Mouse (Mus musculus) spleen, postnatal 10 days (tissue): ENCODE data around the gene Mau2.
"Not testable (repeated sequence)": the region's sequence is repeated elsewhere in the genome, so short reads cannot be mapped to it uniquely, and the experiment has no call there.

ENCODE experiments used
- DNase-seq, 2 experiments: peaks; one replicate each; pipeline ENCODE4 v3.0.0; 2021 to 2022; ENCODE audit warnings: low spot score in 2 of 2

Gene Mau2

GRCm38 (mm10) chr8:70026151-70026550, 16.4 kb downstream of the Mau2 start:
- DNase-seq: no peak

- DNase-seq: no peak
Measured at GRCm38 (mm10) chr8:70023596-70023995, 18.9 kb downstream of the Mau2 start.

- DNase-seq: no peak
Measured at GRCm38 (mm10) chr8:70015017-70015416, 27.5 kb downstream of the Mau2 start.

GRCm38 (mm10) chr8:70012763-70013162, 29.8 kb downstream of the Mau2 start:
- DNase-seq: no peak

- no peak for DNase-seq
Measured at GRCm38 (mm10) chr8:70012350-70012749, 30.2 kb downstream of the Mau2 start.

DNA sequence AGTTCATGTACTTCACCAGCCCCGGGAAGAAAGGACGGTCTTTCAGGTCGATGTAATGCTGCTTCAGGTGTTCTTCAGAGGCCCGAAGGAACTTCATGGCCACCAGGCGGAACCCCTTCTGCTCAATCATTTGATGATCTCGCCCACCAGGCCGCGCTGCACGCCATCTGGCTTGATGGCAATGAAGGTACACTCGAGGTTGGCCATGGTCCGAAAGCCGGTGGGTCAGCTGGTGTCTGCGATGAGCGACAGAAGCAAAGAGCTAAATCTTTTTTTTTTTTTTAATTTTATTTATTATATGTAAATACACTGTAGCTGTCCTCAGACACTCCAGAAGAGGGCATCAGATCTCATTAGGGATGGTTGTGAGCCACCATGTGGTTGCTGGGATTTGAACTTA, 31.7 kb downstream of the Mau2 start:
- not testable (repeated sequence) for DNase-seq

GRCm38 (mm10) chr8:70005178-70005577, 37.4 kb downstream of the Mau2 start:
- no peak for DNase-seq

DNA sequence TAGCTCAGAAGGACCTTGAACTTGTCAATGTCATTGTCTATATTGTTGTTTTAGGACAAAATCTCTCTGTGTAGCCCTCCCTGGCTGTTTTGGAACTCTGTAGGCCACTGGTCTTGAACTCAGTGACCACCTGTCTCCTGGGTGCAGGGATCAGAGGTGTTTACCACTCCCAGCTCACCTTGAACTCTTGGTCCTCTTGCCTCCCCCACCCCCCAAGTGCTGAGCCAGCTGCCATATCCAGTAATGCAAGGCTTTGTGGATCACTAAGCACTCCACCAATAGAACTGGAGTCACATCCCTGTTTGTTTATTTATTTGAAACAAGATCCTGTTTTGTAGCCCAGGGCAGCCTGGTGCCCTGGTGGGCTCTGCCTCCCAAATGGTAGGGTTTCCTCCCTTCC, 38.2 kb downstream of the Mau2 start:
- DNase-seq: no peak

GRCm38 (mm10) chr8:70003204-70003657, 39.3 kb downstream of the Mau2 start:
- DNase-seq: peak in 1 of 2 experiments; percentile 26

- DNase-seq: not testable (repeated sequence)
Measured at GRCm38 (mm10) chr8:70001892-70002191, 40.7 kb downstream of the Mau2 start.

- DNase-seq: peak; percentile 44 to 71
Measured at GRCm38 (mm10) chr8:70001176-70001891, 41.2 kb downstream of the Mau2 start.

GRCm38 (mm10) chr8:70000226-70000625, 42.3 kb downstream of the Mau2 start:
- DNase-seq: no peak

GRCm38 (mm10) chr8:69999236-69999635, 43.3 kb downstream of the Mau2 start:
- DNase-seq: no peak

GRCm38 (mm10) chr8:69998706-69999105, 43.8 kb downstream of the Mau2 start:
- DNase-seq: no peak

- no peak for DNase-seq
Measured at GRCm38 (mm10) chr8:69996589-69997285, 45.8 kb downstream of the Mau2 start.

DNA sequence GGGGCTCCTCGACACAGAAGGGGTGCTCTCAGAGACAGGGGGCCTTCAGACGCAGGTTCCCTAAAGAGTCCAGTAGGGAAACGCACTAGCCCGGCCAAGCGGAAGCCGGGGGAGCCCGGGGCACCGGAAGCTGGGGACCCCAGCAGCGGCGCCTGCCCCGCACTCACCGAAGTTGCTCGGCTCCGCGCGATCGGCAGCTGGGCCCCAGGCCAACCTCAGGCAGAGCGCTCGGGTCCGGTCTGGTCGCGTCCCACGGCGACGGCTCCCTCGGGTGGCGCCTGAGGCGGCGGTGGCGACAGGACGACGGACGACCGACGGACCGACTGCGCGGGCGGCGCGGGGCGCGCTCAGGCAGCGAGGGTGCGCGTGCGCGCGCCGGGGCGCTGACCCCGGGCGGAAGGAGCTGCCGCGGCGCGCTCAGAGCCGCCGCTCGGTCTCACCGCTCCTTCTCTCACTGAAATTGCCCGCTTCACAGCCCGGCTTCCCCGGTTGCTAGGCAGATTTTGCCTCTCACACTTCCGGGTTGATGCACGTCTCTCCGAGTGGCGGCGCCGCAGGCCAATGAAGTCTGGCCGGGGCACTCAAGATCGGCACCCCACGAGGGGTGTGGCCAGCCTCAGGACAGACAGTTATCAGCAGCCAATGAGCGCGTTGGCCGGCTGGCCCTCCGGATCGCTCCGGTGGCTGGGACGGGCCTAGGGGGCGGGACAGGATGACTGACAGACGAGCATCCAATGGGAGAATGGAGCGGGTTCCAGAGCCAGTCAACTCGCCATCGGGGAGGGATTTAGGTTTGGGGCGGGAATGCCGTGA, 46.6 kb downstream of the Mau2 start, which contains the start of gene Gatad2a:
TSS of gene Gatad2a (minus strand) at position 609 of the 813 bp plus-strand sequence.
- DNase-seq: peak; percentile 100

DNA sequence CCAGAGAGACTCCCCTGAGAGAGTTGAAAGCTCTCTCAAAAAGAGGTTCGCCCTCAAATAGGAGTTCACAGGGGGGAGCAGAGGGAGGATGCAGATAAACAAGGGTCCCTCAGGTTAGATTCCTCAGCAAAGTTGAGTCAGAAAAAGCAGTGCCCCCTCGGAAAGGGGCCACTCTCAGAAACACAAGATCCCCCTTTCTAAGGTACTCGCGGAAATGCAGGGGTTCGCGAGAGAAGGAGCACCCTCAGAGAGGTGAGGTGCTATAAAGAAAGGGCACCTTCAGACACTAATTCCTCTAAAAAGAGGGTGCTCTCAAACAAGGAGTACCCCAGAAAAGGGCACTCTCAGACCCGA, 47.1 kb downstream of the Mau2 start:
- DNase-seq: no peak

- not testable (repeated sequence) for DNase-seq
Measured at GRCm38 (mm10) chr8:69988936-69989335, 53.6 kb downstream of the Mau2 start.

DNA sequence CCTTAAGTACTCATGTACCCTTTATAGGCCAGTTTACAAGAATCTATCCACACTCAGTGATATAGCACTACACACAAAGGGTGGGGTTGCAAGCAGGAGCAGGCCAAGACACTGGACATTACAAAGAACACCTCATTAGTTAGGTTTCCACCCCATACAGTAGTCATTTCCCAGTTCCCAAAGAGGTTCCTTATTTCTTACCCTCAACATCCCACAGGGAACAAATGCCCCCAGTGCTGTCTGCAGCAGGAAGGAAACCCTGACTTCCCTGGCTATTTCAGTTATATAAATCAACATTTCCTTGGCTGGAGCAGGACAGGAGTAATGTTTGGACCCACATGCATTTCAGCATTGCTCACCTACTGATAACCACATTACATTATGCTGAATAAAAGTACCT, 54.8 kb downstream of the Mau2 start:
- DNase-seq: no peak

GRCm38 (mm10) chr8:69984876-69985553, 57.5 kb downstream of the Mau2 start:
- no peak for DNase-seq

DNA sequence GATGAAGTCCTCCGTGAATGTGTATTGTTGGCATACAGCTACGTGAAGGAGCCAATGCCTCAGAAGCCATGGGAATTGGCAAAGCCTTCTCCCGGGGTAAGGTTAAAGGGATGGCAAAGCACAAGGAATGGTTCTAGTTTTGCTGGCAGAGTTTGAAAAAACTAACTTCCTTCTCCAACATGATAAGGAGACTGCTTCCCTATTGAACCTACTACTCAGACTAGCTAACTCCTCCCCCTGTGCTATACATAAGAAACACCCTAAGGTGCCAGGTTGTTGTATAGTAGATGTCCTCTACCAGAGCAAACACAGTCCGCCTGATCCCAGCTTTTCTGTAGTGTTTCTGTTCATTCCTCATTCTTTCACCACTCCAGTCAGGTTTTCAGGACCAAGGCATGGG, 64.1 kb downstream of the Mau2 start:
- no peak for DNase-seq

DNA sequence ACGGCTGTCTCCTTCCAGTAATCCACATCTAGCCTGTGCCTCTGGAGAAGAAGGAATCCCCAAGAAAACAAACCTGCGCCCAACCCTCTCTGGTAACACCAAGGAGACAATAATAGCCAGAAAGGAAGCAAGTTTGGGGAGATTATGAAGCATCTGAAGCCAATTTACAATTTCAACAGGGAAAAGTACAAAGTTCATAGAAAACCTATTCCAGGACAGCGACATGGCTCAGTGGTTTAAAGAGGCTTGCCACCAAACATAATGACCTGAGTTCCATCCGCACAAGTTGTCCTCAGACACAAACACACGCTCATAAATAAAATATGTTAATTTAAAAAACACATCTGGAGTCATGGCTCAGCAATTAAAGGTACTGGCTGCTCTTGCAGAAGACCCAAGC, 67.7 kb downstream of the Mau2 start:
- DNase-seq: no peak
